Mouse (Mus musculus) midbrain, embryonic 16.5 days (tissue): Measurements from ENCODE around the gene Capn9. TPM values are rescaled to one million over a fixed set of nuclear protein-coding genes. Genes with fewer than 3 reads are reported as not detected.

Experiments used
- ATAC-seq: fragments of 200-750 bp; cut with Nextera tagmentation; 2 replicates; pipeline ENCODE4 v1.8.0; 2017; ENCODE audit warnings: moderate TSS enrichment
- H3K27ac ChIP-seq: fragments of 300-500 bp; sonication (generic); 2 replicates; pipeline ENCODE4 v1.5.1; 2014; ENCODE audit warnings: mild to moderate bottlenecking, low read length, mixed read lengths
- H3K27me3 ChIP-seq: fragments of 300-500 bp; sonication (generic); 2 replicates; pipeline ENCODE4 v1.6.1; 2014; ENCODE audit warnings: low read depth, low read length, mixed read lengths; ENCODE audit not compliant: control insufficient read depth, insufficient read depth
- H3K36me3 ChIP-seq: fragments of 300-500 bp; sonication (generic); 2 replicates; pipeline ENCODE4 v1.6.1; 2014; ENCODE audit warnings: mild to moderate bottlenecking, low read length, moderate library complexity, mixed read lengths; ENCODE audit not compliant: control insufficient read depth, insufficient read depth
- H3K4me1 ChIP-seq: fragments of 300-500 bp; sonication (generic); 2 replicates; pipeline ENCODE4 v1.6.1; 2014; ENCODE audit warnings: mild to moderate bottlenecking, low read length, mixed read lengths; ENCODE audit not compliant: control insufficient read depth, insufficient read depth
- H3K4me2 ChIP-seq: fragments of 300-500 bp; sonication (generic); 2 replicates; pipeline ENCODE4 v1.6.1; 2014; ENCODE audit warnings: mild to moderate bottlenecking, low read length, mixed read lengths
- H3K4me3 ChIP-seq: fragments of 300-500 bp; sonication (generic); 2 replicates; pipeline ENCODE4 v1.5.1; 2014; ENCODE audit warnings: low read depth, mild to moderate bottlenecking, low read length, moderate library complexity, mixed read lengths
- H3K9ac ChIP-seq: fragments of 300-500 bp; sonication (generic); 2 replicates; pipeline ENCODE4 v1.6.1; 2014; ENCODE audit warnings: low read depth, low read length, mixed read lengths
- H3K9me3 ChIP-seq: fragments of 300-500 bp; sonication (generic); replicated peaks from 2 replicates; pipeline ENCODE4 v1.6.1; 2014; ENCODE audit warnings: mild to moderate bottlenecking, low read length, mixed read lengths; ENCODE audit not compliant: control insufficient read depth, poor library complexity, severe bottlenecking
- WGBS: fragments of 180-500 bp; shearing (Covaris S2); extraction: QIAGEN DNeasy Blood & Tissue Kit; methylation state at CpG from one replicate; pipeline ENCODE4 v1.1.7; 2014; 5-methylcytosine and 5-hydroxymethylcytosine counted together
- polyA plus RNA-seq: library from polyadenylated mRNA; unstranded; fragments of >200 nt; fragmentation: Nextera tagmentation; extraction: Ambion mirVana; gene quantifications from 2 replicates; pipeline ENCODE4 v1.2.1, GENCODE M21; 2015

Capn9 gene
- polyA plus RNA-seq: 0.17 and 0.20 TPM in 2 replicates

- Histone ChIP-seq H3K36me3 (no peaks in the 10 kb centered on the region), H3K9me3 (no peaks in the 10 kb centered on the region), H3K9ac (no peak within 1 kb of the TSS), H3K4me3 (no peak within 1 kb of the TSS), H3K4me2 (no peak within 1 kb of the TSS), H3K4me1 (no peaks in the 10 kb centered on the region; the same call in 1 of the 2 replicates), H3K27me3 (no peaks in the 10 kb centered on the region), H3K27ac (no peak within 1 kb of the TSS)
- ATAC-seq: no peak
- WGBS: 92% methylated on average over 8 of the region's 8 CpGs
These were observed at the start of gene Capn9 for GRCm38 (mm10) chr8:124575811-124576210. TSS of gene Capn9 (plus strand) at chr8:124576111.

GRCm38 (mm10) chr8:124526261-124526660 lies 49.6 kb upstream of the Capn9 start:
- peaks cover 36% of the 10 kb centered on the region for H3K36me3 ChIP-seq
- H3K4me1 ChIP-seq: peaks cover 13% of the 10 kb centered on the region
- H3K27ac ChIP-seq: no peak overlapping the region
- ATAC-seq: no peak
- no peaks in the 10 kb centered on the region for H3K27me3 ChIP-seq
- no peak overlapping the region for H3K4me3 ChIP-seq
- H3K9me3 ChIP-seq: no peaks in the 10 kb centered on the region
- 92% methylated on average over 11 of the region's 11 CpGs for WGBS
- no peak overlapping the region for H3K9ac ChIP-seq
- H3K4me2 ChIP-seq: no peak overlapping the region

- H3K36me3 ChIP-seq: peaks cover 57% of the 10 kb centered on the region
- H3K4me2 ChIP-seq: no peak overlapping the region
- no peak overlapping the region for H3K27ac ChIP-seq
- WGBS: 86% methylated on average over 14 of the region's 14 CpGs
- no peak for ATAC-seq
- no peaks in the 10 kb centered on the region for H3K4me1 ChIP-seq
- H3K9ac ChIP-seq: no peak overlapping the region
- no peaks in the 10 kb centered on the region for H3K9me3 ChIP-seq
- no peak overlapping the region for H3K4me3 ChIP-seq
- H3K27me3 ChIP-seq: no peaks in the 10 kb centered on the region
These were observed 45.8 kb upstream of the Capn9 start for GRCm38 (mm10) chr8:124530076-124530475.

GRCm38 (mm10) chr8:124530556-124530955 lies 45.4 kb upstream of the Capn9 start:
- WGBS: 92% methylated on average over 7 of the region's 7 CpGs
- Histone ChIP-seq H3K27ac (no peak overlapping the region), H3K27me3 (no peaks in the 10 kb centered on the region), H3K9me3 (no peaks in the 10 kb centered on the region), H3K4me3 (no peak overlapping the region), H3K4me1 (no peaks in the 10 kb centered on the region), H3K4me2 (no peak overlapping the region), H3K9ac (no peak overlapping the region), H3K36me3 (peaks cover 61% of the 10 kb centered on the region)
- ATAC-seq: no peak

- H3K4me3 ChIP-seq: no peak overlapping the region
- 92% methylated on average over 4 of the region's 4 CpGs for WGBS
- ATAC-seq: no peak
- H3K9ac ChIP-seq: no peak overlapping the region
- H3K36me3 ChIP-seq: peaks cover 60% of the 10 kb centered on the region
- no peaks in the 10 kb centered on the region for H3K4me1 ChIP-seq
- H3K27ac ChIP-seq: no peak overlapping the region
- no peaks in the 10 kb centered on the region for H3K27me3 ChIP-seq
- H3K9me3 ChIP-seq: no peaks in the 10 kb centered on the region
- H3K4me2 ChIP-seq: no peak overlapping the region
These were observed 44.9 kb upstream of the Capn9 start for GRCm38 (mm10) chr8:124530996-124531395.

- Histone ChIP-seq H3K27me3 (no peaks in the 10 kb centered on the region), H3K9me3 (no peaks in the 10 kb centered on the region), H3K27ac (no peak overlapping the region), H3K4me2 (no peak overlapping the region), H3K36me3 (peaks cover 54% of the 10 kb centered on the region), H3K4me1 (no peaks in the 10 kb centered on the region), H3K4me3 (no peak overlapping the region), H3K9ac (no peak overlapping the region)
- 95% methylated on average over 3 of the region's 3 CpGs for WGBS
- ATAC-seq: no peak
These were observed 43.3 kb upstream of the Capn9 start for GRCm38 (mm10) chr8:124532626-124533025.

GRCm38 (mm10) chr8:124535451-124535850 lies 40.5 kb upstream of the Capn9 start:
- ATAC-seq: no peak
- H3K36me3 ChIP-seq: peaks cover 56% of the 10 kb centered on the region
- 97% methylated on average over 5 of the region's 5 CpGs for WGBS

GRCm38 (mm10) chr8:124540906-124541305 lies 35.0 kb upstream of the Capn9 start:
- Histone ChIP-seq H3K27ac (no peak overlapping the region), H3K4me2 (no peak overlapping the region), H3K27me3 (no peaks in the 10 kb centered on the region), H3K9ac (no peak overlapping the region), H3K4me3 (no peak overlapping the region), H3K36me3 (peaks cover 58% of the 10 kb centered on the region), H3K4me1 (no peaks in the 10 kb centered on the region), H3K9me3 (no peaks in the 10 kb centered on the region)
- 98% methylated on average over 12 of the region's 12 CpGs for WGBS
- no peak for ATAC-seq

More at GRCm38 (mm10) chr8:124535451-124535850, 40.5 kb upstream of the Capn9 start:
- Histone ChIP-seq H3K4me2 (no peak overlapping the region), H3K9ac (no peak overlapping the region), H3K27ac (no peak overlapping the region), H3K4me3 (no peak overlapping the region), H3K4me1 (no peaks in the 10 kb centered on the region), H3K9me3 (no peaks in the 10 kb centered on the region), H3K27me3 (no peaks in the 10 kb centered on the region)

- no peak overlapping the region for H3K27ac ChIP-seq
- no peaks in the 10 kb centered on the region for H3K9me3 ChIP-seq
- ATAC-seq: no peak
- no peaks in the 10 kb centered on the region for H3K27me3 ChIP-seq
- H3K9ac ChIP-seq: no peak overlapping the region
- no peak overlapping the region for H3K4me2 ChIP-seq
- peaks cover 61% of the 10 kb centered on the region for H3K36me3 ChIP-seq
- no peaks in the 10 kb centered on the region for H3K4me1 ChIP-seq
- H3K4me3 ChIP-seq: no peak overlapping the region
- over 99% methylated on average over 4 of the region's 4 CpGs for WGBS
These were observed 33.9 kb upstream of the Capn9 start for GRCm38 (mm10) chr8:124542001-124542400.
